ENCODE assay signal across 16 mouse cellular contexts in the genomic region with DNA sequence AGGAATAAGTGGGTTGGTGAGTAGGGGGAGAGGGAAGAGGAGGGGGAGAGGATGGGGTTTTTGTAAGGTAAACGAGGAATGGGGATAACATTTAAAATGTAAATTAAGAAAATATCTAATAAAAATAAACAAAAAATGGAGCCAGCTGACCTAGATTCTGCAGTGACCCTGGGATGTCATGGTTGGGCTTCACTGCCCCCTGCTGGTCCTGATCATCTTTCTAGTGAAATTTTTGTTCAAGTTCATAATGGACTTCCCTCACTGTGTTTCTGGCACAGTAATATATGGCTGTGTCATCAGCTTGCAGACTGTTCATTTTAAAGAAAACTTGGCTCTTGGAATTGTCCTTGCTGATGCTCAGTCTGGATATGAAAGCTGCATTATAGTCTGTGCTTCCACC. TPM values are rescaled to one million over a fixed set of nuclear protein-coding genes. Genes with fewer than 3 reads are reported as not detected.
DNase-seq lines count a peak whose midpoint lies in the region; ATAC-seq and TF ChIP-seq lines count a peak whose summit lies in the region.
"Had no signal": no experiment of that assay in that cellular context is flagged by ENCODE, and none has a peak within 500 bp of the region (broad histone marks: within the 10 kb centered on the region; RNA-seq: fewer than 3 reads in every experiment).

No protein-coding gene starts in this region.

- TF ChIP-seq CTCF in intestine, postnatal 0 days (IDR thresholded peaks at IDR 0.05; ENCODE audit: low read depth) = peak; percentile 15; the same call in 1 of the 2 replicates

- ATAC-seq in intestine, postnatal 0 days = no peak
- no peak for ATAC-seq in intestine, embryonic 16.5 days
- no peak for ATAC-seq in forebrain, embryonic 13.5 days

- peak; percentile 24 for DNase-seq in 416B (ENCODE audit: low read depth)
- DNase-seq in NIH3T3 (ENCODE audit: low read depth) = peak; percentile 24
- DNase-seq in induced T-regulatory cell, adult 2 months (ENCODE audit: low read depth) = peak; percentile 57
- no peak for DNase-seq in frontal cortex, postnatal 10 days (ENCODE audit: low spot score in 2 of 2)
- DNase-seq in ovary, postnatal 14 days (ENCODE audit: low spot score) = no peak
- DNase-seq: cerebellum, adult 9-11 months; heart, adult 11 months; lung, embryonic 14.5 days had no signal

- WGBS in intestine, postnatal 0 days = 84% methylated on average over 1 of the region's 1 CpGs
- WGBS in intestine, embryonic 16.5 days = 54% methylated on average over 1 of the region's 1 CpGs
- 76% methylated on average over 1 of the region's 1 CpGs for WGBS in forebrain, embryonic 13.5 days

- no peak overlapping the region for H3K4me2 ChIP-seq in intestine, postnatal 0 days (replicated peaks; ENCODE audit: low read depth)
- no peak overlapping the region for H3K4me2 ChIP-seq in intestine, embryonic 16.5 days (ENCODE audit: low read depth, low read length)
- no peak overlapping the region for H3K4me2 ChIP-seq in forebrain, embryonic 13.5 days
- H3K4me2 ChIP-seq: hindbrain, embryonic 15.5 days; lung, embryonic 14.5 days had no signal

- H3K36me3 ChIP-seq in intestine, postnatal 0 days (ENCODE audit: control insufficient read depth, insufficient read depth) = no peaks in the 10 kb centered on the region
- H3K36me3 ChIP-seq in intestine, embryonic 16.5 days (ENCODE audit: control insufficient read depth, insufficient read depth, low read length) = no peaks in the 10 kb centered on the region
- H3K36me3 ChIP-seq in forebrain, embryonic 13.5 days (ENCODE audit: poor library complexity, severe bottlenecking) = no peaks in the 10 kb centered on the region
- H3K36me3 ChIP-seq: hindbrain, embryonic 15.5 days had no signal

- no peak overlapping the region for H3K4me3 ChIP-seq in intestine, postnatal 0 days (ENCODE audit: low read depth, low read length)
- no peak overlapping the region for H3K4me3 ChIP-seq in intestine, embryonic 16.5 days (ENCODE audit: low read length)
- no peak overlapping the region for H3K4me3 ChIP-seq in forebrain, embryonic 13.5 days
- H3K4me3 ChIP-seq: hindbrain, embryonic 15.5 days; megakaryocyte, embryonic 14.5 days had no signal

- H3K27me3 ChIP-seq in intestine, postnatal 0 days (replicated peaks; ENCODE audit: control insufficient read depth, insufficient read depth, low read length) = no peaks in the 10 kb centered on the region
- no peaks in the 10 kb centered on the region for H3K27me3 ChIP-seq in intestine, embryonic 16.5 days (replicated peaks; ENCODE audit: control insufficient read depth, insufficient read depth, low read length)
- H3K27me3 ChIP-seq in forebrain, embryonic 13.5 days = no peaks in the 10 kb centered on the region
- H3K27me3 ChIP-seq: hindbrain, embryonic 15.5 days; megakaryocyte, embryonic 14.5 days had no signal

- H3K4me1 ChIP-seq in intestine, postnatal 0 days (replicated peaks; ENCODE audit: control insufficient read depth, insufficient read depth, low read length) = no peaks in the 10 kb centered on the region
- no peaks in the 10 kb centered on the region for H3K4me1 ChIP-seq in intestine, embryonic 16.5 days (ENCODE audit: control insufficient read depth, insufficient read depth, low read length)
- no peaks in the 10 kb centered on the region for H3K4me1 ChIP-seq in forebrain, embryonic 13.5 days
- H3K4me1 ChIP-seq: hindbrain, embryonic 15.5 days; megakaryocyte, embryonic 14.5 days had no signal

- no peak overlapping the region for H3K9ac ChIP-seq in intestine, postnatal 0 days (ENCODE audit: low read depth, low read length)
- H3K9ac ChIP-seq in intestine, embryonic 16.5 days (ENCODE audit: low read depth, low read length) = no peak overlapping the region
- H3K9ac ChIP-seq in forebrain, embryonic 13.5 days = no peak overlapping the region
- H3K9ac ChIP-seq: hindbrain, embryonic 15.5 days; lung, embryonic 14.5 days had no signal

- no peaks in the 10 kb centered on the region for H3K9me3 ChIP-seq in intestine, postnatal 0 days (ENCODE audit: control insufficient read depth)
- H3K9me3 ChIP-seq in intestine, embryonic 16.5 days (ENCODE audit: control insufficient read depth, low read length) = no peaks in the 10 kb centered on the region
- H3K9me3 ChIP-seq in forebrain, embryonic 13.5 days (replicated peaks) = peaks cover 11% of the 10 kb centered on the region
- H3K9me3 ChIP-seq: megakaryocyte, embryonic 14.5 days had no signal

- H3K27ac ChIP-seq in intestine, postnatal 0 days (ENCODE audit: low read depth, low read length) = no peak overlapping the region
- no peak overlapping the region for H3K27ac ChIP-seq in intestine, embryonic 16.5 days (ENCODE audit: low read length)
- H3K27ac ChIP-seq in forebrain, embryonic 13.5 days = no peak overlapping the region
- H3K27ac ChIP-seq: hindbrain, embryonic 15.5 days had no signal

RNA-seq across cellular contexts. Expression of gene Adam6a, which starts 44.3 kb away (rescaled TPM):
- polyA plus RNA-seq in intestine, postnatal 0 days (2015; fragmentation: Nextera tagmentation; extraction: Ambion mirVana) = not detected in 2 replicates
- polyA plus RNA-seq in intestine, embryonic 16.5 days (2015; fragmentation: Nextera tagmentation; extraction: Ambion mirVana) = not detected in 2 replicates
- polyA plus RNA-seq in forebrain, embryonic 13.5 days (2015; fragmentation: Nextera tagmentation; extraction: Ambion mirVana) = not detected in 2 replicates
- polyA plus RNA-seq: hindbrain, embryonic 15.5 days; kidney, embryonic 14.5 days; limb, embryonic 14.5 days; lung, embryonic 14.5 days; stomach, embryonic 14.5 days had no signal

Comparison
In these comparisons a context has a peak if more than half of its experiments do, and no peak if none do; other contexts are left out.
1. DNase-seq: peak in 416B (single experiment), NIH3T3 (single experiment) and induced T-regulatory cell, adult 2 months (single experiment); none in frontal cortex, postnatal 10 days (0 of 2) and ovary, postnatal 14 days (single experiment).